Mouse (Mus musculus) regulatory T cell (primary cell): ENCODE data around the gene Auts2.

ENCODE experiments used
- in situ Hi-C: fragments of 300-600 bp; cut with MboI, MseI; formaldehyde crosslinking; loops from one replicate; pipeline ENCODE4 v1.15.1; 2025; ENCODE audit warnings: high pct_unique_total_duplicates

Gene Auts2

GRCm38 (mm10) chr5:131805277-131805676, 737.9 kb downstream of the Auts2 start:
- in situ Hi-C loops: no loop called here

GRCm38 (mm10) chr5:131803609-131804008, 739.5 kb downstream of the Auts2 start:
- in situ Hi-C loops: no loop called here

DNA sequence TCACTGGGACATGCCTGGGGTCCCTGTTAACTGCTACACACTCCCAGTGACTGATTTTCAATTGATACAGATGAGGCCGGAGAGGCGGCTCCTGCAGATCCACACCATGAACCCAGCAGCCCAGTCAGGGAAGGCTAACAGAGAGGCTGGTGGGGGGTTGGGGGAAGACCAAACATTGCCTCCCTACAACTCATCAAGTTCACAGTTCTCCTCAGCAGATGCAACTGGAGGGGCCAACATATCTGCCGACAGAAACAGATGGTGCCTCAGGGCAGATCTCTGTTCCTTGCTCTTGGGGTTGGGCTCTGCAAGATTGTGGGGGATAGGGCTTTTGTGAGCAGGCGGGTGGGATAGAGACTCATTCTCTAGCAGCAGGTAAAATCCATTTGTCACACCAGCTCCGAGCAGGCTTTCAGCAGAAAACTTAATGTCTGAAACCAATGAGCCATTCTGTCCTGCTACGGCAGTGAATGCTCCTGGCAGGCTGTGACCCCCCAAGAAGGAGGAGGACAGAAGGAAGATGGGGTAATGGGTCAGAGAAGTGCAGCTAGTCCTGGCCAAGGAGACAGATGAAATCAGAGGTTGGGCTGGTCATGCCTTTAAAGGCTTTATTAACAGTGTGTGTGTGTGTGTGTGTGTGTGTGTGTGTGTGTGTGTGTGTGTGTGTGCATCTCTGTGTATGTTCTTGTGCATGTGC, 740.7 kb downstream of the Auts2 start:
- in situ Hi-C loops: no loop called here

DNA sequence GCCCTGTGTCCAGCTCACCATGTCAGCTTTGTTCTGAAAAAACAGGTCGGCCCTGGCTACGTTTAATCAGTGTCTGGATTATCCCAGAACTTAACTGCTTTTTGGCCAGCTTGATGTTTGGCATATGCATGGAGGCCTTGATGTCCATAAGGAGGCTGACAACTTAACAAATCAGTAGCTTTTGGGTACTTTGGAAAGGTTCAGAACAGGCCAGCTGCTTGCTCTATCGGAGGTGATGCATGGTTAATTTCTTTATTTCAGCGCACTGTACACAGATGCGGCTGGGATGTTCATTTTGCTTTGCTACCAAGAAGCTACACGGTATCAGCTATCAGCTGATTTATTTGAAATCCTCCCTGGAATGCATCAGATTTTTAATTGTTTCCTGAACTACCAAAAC, 741.2 kb downstream of the Auts2 start:
- in situ Hi-C loops: no loop called here

GRCm38 (mm10) chr5:131798373-131798772, 744.8 kb downstream of the Auts2 start:
- in situ Hi-C loops: no loop called here

- in situ Hi-C loops: no loop called here
Observed at GRCm38 (mm10) chr5:131797044-131797443, 746.1 kb downstream of the Auts2 start.

DNA sequence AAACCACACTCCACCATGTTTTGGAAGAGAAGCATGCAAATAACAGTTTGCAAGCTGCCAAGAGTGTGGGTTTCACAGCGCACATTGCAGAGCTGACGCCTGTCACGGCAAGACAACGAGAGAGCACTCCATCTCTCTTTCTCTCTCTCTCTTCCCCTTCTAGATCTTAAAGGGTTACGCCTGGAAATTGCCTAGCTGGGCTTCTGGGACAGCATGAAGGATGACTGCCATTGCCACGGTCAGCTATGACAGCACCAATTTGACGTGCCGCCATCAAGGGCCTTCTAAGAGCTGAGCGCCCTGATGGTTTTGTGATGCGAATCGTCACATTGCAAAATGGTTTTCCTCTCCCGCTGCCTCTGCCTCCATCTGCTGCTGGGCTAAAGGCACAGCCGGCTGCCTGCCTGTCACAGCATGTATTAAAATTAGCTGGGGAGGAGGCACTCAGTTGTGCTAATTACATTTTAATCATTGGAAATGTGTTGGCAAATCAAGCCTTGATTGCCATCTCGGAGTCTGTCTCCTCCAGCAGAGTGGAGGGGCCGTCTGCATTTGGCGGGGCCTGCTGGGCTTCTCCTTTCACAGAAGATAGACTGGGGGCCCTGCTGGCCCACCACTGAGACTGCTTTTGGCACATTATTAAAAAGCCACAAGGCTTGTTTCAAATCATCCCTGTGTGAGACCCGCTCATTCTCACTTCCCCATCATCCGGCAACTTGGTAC, 748.6 kb downstream of the Auts2 start:
- in situ Hi-C loops: no loop called here

GRCm38 (mm10) chr5:131789601-131790000, 753.5 kb downstream of the Auts2 start:
- in situ Hi-C loops: no loop called here

DNA sequence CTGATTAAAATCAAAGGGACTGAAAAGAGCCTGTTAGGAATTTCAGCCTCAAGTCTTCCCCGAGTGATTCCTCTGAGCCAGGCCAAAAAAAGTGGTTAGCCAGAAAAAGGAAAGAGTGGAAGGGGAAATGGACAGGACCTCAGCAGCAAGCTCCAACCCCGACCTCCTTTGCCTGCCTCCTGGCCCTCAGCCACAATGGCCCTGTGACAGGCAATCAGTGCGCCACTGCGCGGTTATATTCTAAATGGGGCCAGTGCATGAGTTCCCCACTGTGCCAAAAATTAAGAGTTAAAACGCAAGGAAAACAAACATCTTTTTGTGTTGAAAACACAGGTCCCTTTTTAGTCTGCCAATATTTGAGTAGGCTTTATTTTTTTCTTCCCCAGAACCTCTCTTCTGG, 755.1 kb downstream of the Auts2 start:
- in situ Hi-C loops: no loop called here

DNA sequence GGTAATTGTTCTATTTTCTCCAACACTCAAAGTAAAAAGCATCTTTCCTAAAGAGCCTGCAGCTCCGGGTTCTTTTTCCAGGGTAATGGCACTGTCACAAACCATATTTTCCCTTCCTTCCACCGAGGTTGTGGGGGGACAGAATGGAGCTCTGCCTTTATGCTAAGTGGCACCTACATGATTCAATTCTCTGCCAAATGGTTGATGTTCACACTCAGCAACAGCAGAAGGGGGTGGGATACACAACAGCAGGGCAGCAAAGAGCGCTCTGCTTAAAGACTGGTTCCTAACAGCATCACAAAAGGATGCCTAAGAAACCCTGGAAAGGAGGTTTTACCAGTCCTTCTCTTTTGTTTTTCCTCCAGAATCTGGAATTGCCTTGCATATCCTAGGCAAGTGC, 759.9 kb downstream of the Auts2 start:
- in situ Hi-C loops: no loop called here

DNA sequence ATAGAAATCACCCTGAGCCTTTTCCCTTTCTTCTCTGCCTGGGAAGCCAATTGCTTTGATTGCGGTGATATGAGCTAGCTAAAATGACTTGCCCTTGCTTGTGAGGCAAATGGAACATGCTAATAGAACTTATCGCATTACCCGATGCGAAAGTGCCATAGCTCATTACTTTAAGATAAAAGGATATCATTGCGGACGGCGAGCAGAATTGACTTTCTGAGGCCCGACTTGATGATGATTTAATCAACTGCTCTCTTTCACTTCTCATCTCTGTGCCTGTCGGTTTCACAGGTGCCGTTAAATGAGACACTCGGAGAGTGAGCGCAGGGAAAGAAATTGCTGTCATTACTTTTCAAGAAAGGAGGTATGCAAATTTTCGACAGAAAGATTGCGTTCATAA, 762.1 kb downstream of the Auts2 start:
- in situ Hi-C loops: no loop called here

- in situ Hi-C loops: no loop called here
Observed at GRCm38 (mm10) chr5:131779171-131779570, 764.0 kb downstream of the Auts2 start.

DNA sequence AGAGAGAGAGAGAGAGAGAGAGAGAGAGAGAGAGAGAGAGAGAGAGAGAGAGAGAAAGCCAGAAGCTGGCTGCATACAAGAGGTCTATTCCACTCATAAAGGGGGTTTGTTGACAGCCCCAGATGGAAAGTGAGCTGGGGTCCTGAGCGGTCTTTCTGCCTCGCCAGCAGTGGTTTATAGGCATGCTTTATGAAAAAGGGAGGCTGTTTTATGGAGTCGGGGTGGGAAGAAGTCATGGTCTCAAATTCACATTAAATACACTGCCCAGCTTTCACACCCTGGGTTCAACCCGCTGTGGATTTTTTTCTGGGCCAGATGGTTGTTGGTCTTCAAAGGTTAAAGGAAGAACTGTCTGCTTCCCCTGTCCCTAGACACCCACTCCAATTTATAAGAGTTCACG, 767.5 kb downstream of the Auts2 start:
- in situ Hi-C loops: no loop called here

DNA sequence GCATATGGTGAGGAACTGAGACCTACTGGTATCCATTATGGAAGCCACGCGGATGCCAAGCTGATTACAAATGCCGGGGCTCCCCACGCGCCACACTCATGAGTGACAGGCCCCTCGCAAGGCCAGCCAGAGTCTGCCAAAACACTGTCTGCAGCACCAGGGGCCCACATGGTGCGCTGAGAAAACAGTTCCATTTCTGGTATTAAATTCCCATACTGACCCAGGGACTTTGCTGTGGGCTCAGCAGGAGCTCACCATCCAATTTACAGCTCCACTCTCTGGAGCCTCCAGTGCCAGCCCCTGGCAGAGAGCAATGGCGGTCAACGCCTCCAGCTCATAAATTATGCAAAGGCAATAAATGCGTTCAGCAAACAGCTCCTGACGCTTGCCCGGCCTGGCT, 767.9 kb downstream of the Auts2 start:
- in situ Hi-C loops: no loop called here

DNA sequence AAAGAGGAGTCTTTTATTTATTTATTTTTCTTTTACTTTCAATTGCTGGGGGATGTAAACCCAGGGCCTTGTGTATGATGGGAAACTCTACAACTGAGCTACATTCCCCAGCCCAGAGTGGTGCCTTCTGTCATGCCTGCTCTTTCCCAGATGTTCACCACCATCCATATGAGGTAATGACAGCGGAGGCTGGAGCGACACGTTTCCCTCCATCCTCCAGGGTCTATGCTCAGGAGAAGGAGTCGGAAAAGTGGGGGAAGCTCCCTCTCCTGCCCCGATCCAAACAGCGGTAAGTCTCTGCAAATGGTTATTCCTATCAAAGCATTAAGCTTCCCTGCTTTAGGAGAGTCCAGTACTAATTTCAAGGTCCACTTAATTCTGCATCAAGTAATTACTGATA, 768.4 kb downstream of the Auts2 start:
- in situ Hi-C loops: no loop called here

GRCm38 (mm10) chr5:131772616-131773015, 770.5 kb downstream of the Auts2 start:
- in situ Hi-C loops: no loop called here

DNA sequence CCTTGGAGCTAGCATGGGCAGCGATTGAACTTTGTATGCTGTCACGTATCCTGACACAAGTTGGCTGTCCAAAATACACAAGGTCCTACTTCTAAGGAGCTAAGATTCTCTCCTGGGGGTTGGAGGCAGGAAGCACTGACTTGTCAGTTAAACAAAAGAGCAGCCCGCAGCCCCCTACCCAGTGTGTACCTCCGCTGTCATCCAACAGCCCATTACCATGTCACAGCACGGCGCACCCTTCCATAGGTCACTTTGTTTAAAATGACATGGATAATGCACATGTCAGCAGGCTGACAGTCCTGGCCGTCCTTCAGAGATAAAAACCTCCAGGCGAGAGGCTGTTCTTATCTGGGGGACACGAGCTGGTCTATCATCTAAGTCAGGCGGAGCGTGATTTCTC, 773.9 kb downstream of the Auts2 start:
- in situ Hi-C loops: no loop called here

- in situ Hi-C loops: no loop called here
Observed at GRCm38 (mm10) chr5:131767699-131768264, 775.4 kb downstream of the Auts2 start.

GRCm38 (mm10) chr5:131767176-131767575, 776.0 kb downstream of the Auts2 start:
- in situ Hi-C loops: no loop called here

GRCm38 (mm10) chr5:131759432-131759831, 783.7 kb downstream of the Auts2 start:
- in situ Hi-C loops: no loop called here

GRCm38 (mm10) chr5:131750330-131750729, 792.8 kb downstream of the Auts2 start:
- in situ Hi-C loops: no loop called here

DNA sequence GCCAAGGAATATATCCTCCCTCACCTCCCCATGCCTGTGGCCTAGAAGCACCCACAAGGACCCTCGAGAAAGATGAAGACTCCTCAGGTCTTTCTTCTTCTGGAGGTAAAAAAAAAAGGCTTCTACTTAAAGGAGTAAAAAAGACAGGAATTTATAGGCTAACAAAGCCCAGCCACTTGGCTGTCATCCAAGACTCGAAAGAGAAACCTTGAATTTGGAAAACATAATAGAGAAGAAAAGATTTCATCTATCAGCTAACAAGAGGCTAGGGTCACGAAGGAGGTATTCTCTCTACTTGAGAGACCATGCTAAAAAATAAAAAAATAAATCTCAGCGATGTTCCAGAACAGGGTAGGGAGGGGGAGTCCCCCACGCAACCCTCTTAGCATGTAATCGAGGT, 793.9 kb downstream of the Auts2 start:
- in situ Hi-C loops: no loop called here

- in situ Hi-C loops: no loop called here
Observed at GRCm38 (mm10) chr5:131743069-131743468, 800.1 kb downstream of the Auts2 start.
